Mouse (Mus musculus) embryo, embryonic 11.5 days (tissue): ENCODE data around the gene Grrp1.
A peak's percentile ranks its signal among the peaks of the same experiment; 100 is the strongest.
"Not testable (repeated sequence)": the region's sequence is repeated elsewhere in the genome, so short reads cannot be mapped to it uniquely, and the experiment has no call there.

Source experiments
- DNase-seq: peaks from one replicate; pipeline ENCODE4 v3.0.0-alpha.2; 2012; ENCODE audit warnings: low read depth, low spot score

Gene Grrp1

DNA sequence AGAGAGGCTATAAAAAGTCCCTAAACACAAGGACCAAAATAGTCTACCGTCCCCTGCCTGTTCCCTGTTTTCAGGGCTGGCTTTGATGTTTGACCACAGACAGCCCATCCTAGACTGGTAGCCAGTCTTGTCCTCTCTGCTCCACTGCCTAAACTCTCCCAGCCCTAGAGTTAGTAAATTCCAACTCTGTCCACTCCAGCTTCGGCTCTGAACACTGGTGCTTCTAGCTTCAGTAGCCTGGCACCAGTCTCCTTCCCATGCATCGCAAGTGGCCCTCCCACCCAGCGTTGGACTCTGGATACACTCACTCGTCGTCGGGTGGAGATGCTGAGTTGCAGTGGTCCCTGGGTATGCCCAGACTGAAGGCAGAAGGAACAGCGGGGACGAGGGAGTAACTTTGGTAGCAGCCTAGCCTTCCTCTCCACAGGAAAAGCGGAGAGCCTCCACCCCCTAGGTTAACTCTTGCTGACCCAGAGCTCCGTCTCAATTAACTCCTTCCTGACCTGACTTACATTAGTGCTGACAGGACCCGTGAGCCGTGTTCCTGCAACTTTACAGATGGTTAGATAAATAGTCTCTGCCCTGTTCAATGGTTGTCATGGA lies at the start of gene Grrp1:
TSS of gene Grrp1 (minus strand) at position 385 of the 603 bp plus-strand sequence.
- DNase-seq: no peak

DNA sequence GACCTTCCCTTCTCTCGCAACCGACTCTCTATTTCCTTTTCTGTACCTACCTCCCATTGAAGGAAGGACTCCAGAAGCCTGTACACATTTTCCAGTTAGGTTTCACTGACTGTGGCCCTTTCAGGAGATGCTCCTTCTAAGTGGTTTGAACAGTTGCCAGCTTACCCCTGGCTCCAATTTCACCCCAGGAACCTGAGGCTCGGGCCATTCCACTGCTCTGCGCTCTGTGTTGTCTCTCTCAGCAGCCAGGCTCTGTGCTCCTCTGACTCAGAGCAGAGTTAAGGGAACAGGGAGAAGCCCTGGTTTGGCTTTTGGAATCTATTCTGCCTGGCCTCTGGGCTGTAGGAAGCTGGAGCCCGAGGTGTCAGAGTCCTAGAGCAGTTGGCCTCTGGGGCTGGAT lies 48.2 kb upstream of the Grrp1 start:
- DNase-seq: no peak

DNA sequence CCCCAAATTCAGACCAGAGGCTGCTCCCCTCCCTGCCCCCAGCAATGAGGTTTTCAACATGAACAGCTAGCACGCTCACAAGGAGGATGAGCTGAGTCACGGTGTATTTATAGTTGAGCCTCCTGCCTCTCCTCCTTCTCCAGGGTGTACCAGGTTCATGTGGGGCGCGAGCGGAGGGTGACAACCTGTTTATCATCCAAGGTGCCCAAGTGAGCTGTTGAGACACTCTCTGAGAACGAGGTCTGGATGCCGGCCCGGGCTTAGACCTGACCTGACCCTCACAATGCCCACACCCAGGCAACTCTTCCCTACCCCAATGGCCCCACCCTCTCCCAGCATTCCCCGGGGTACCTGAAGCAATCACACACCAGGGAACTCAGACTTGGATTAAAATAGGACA lies 46.4 kb upstream of the Grrp1 start:
- no peak for DNase-seq

DNA sequence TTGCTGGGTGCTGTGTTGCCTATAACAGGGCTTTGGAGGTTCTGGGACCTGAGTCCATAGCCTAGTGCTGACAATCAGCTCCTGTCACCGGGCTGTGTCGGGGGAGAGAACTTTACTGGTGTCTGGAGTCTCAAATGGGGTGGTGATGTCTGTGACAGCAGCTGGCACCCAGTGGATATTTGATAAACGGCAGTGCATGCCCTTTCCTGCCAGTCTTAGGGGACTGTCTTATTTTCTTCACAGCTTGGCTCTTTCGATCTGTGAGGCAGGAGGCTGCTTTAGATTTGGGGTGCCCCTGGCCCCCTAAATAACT lies 45.5 kb upstream of the Grrp1 start:
- DNase-seq: no peak

DNA sequence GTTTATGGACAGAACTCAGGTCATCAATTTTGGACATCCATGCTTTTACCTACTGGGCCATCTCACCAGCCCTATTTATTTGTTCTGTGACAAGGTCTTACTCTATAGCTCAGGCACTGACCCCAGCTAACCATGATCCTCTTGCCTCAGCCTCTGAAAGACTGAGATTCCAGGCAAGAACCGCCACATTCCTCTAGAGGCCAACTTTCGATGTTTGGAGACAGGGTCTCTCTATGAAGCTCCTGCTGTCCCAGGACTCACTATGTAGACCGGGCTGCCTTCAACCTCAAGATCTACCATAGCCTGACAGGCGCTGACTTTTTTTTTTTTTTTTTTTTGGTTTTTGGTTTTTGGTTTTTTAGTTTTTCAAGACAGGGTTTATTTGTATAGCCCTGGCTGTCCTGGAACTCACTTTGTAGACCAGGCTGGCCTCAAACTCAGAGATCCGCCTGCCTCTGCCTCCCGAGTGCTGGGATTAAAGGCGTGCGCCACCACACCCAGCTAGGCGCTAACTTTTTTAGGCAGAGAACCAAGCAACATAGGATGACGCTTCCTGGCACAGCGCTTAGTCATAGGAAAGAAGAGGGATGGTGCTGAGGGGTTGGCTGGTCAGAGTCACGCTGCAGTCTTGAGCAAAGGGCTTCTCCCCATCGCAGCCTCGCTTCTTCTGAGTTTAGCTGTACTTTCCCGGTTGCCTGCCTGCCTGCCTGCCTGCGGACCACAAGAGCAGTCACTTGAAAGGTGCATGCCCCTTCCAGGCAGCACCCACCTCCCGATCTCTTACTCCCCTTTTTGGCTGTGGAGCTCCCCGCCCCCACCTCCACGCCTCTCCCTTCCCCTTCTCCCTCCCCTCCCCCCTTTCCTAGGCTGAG lies 45.0 kb upstream of the Grrp1 start:
- no peak for DNase-seq

DNA sequence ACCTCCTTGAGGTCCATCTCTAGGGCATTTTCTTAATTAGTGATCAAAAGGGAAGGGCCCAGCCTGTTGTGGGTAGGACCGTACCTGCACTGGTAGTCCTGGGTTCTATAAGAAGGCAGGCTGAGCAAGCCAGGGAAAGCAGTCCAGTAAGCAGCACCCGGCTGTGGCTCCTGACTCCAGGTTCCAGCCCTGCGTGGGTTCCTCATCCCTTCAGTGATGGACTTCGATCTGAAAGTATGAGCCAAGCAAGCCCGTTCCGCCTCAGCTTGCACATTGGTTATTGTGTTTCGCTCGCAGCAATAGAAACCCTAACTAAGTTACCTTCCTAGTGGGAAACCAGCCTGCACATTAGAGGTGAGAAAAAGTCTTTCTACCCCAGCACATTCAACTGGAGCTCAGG lies 43.5 kb upstream of the Grrp1 start:
- no peak for DNase-seq

DNA sequence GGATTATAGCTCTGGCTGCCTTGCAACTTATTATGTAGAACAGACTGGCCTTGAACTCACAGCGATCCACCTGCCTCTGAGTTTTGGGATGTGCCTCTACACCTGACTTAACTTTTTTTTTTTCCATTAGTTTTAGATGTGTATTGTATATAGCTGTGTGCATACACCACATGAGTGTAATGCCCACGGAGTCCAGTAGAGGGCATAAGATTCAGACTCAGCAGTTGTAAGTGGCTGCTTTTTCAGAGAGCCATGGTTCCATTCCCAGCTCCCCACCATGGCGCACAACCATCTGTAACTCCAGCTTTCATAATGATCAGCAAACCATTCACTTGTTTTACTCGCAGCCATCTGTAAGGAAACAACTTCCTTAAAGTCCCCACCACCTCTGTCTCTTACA lies 42.6 kb upstream of the Grrp1 start:
- no peak for DNase-seq

DNA sequence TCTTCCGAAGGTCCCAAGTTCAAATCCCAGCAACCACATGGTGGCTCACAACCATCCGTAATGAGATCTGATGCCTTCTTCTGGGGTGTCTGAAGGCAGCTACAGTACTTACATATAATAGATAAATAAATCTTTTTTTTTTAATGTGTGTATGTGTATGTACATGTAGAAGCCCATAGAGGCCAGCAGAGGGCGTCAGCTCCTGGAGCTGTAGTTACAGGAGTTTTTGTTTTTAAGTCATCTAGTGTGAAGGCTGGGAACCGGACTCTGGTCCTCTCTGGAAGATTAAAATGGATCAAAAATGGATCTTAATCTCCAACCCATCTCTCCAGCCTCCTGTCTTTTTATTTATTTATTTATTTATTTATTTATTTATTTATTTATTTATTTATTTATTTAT lies 42.2 kb upstream of the Grrp1 start:
- not testable (repeated sequence) for DNase-seq

DNA sequence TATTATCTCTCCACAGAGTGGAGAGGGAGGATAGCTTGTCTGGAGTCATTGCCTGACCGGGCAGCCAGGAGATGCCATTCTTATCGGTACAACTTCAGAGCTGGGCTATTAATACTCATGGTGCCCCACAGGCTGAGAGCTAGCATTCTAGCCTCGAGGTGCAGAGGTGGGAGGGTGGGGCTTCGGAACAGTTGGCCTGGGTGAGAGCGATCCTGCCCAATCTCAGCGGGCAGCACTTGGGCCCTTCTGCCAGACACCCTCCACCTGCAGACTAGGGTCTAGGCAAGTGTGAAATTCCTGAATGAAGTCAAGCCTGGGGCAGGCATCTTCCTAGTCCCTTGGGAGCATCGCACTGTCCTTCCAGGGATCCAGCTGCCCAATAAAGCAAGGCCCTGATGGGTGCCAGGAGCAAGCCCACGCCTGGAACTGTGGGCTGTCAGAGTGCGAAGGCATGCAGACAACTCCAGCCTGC lies 39.8 kb upstream of the Grrp1 start:
- DNase-seq: no peak

DNA sequence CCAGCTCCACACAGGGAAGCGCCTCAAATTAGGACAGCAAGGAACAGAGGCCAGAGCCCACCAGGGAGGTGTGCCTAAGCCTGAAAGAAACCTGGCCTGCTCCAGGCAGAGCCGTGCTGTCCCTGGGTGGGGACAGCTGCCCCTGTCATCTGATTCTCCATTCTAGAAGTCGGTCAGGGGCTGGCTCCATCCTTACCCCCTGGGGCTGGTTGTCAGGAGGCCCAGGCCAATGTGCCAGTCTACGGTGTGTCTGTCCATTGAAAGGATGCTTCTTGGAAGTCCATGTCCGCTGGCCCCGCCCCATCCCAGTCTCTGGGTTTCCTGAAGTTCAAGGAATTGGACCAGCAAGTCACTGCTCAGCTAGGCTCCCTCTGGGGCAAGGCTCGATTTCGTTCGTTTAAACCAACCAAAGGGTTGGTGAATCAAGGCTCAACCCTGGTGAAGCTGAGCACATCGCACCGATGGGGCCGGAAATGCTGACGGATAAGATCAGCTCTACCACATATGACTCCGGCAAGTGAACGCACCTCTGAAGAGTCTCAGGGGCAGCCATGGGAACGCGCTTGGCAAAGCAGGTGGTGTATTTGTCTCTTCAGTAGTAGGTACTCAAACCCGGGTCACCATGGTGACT lies 39.3 kb upstream of the Grrp1 start:
- no peak for DNase-seq

DNA sequence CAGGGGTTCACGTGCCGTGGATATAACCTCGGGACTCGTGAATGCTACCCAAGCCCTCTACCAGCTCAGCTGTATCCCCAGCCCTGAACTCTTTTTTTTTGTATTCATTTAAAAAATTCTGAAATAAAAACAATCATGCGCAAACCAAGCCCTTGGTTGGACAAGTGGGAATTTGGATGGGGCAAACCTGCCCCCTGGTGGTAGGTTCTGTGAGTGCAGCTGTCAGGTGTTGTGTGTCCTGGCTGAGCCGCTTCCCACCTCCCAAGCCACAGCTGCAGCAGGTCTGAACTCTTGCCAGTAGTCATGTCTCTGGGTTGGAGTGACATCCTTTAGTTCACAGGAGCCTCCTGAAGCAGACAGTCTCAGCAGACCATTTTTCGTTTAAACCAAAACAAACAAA lies 38.2 kb upstream of the Grrp1 start:
- DNase-seq: peak; percentile 71

DNA sequence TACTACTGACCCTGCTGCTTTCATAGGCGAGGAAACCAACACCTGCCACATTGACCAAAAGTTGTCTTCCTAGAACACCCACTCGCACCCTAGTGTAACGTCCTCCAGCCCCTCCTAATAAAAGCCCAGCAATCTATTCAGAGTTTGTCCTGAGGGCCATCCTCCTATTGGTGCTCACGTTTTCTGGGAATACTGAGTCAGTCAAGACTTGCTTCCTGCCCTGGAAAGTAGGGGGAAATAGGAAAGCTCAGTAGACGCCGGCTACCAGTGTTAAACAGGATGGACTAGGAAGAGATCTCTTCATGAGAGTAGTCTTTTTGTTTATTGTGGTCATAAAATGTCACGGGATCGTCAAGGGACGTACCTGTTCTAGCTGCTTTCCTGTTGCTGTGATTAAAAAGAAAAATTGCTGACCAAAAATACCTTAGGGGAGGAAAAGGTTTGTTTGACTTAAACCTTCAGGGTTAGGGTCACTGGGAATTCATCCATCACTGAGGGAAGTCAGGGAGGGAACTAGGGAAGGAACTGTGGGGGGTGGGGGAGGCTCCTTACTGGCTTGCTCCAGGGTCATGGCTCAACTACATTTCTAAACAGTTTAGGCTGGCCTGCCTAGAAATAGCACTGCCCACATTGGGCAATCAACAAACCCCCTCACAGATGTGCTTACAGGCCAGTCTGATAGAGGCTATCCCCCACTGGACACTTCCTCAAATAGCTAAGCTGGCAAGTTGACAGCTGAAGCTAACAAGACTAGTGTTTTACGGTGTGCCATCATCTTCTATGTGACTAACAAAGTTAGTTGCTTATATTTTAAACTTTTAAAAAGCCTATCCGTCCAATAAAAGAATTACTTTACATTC lies 34.7 kb upstream of the Grrp1 start:
- no peak for DNase-seq

DNA sequence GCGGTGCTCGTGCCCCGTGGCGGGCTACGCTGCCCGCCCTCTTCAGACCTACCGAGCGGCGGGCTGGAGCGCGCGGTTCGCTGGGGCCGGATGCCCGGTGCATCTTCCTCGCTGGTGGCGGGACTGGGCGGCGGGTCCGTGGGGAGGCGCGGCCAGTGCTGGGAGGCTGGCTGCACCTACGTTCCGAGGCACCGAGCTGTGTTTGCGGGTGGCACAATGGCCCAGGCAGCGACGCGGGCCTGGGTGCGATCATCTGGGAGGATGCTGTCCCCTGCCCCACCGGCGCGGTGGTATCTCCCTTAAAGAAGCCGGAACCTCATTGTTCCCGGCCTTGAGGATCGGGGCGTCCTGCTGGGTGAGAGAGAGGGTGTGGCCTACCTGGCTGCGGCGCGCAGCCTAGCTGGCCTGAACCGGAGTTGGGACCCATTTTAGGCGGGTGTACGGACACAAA lies 33.7 kb upstream of the Grrp1 start, which contains the start of gene Pdik1l:
TSS of gene Pdik1l (minus strand) at position 321 of the 451 bp plus-strand sequence.
- peak; percentile 77 for DNase-seq

DNA sequence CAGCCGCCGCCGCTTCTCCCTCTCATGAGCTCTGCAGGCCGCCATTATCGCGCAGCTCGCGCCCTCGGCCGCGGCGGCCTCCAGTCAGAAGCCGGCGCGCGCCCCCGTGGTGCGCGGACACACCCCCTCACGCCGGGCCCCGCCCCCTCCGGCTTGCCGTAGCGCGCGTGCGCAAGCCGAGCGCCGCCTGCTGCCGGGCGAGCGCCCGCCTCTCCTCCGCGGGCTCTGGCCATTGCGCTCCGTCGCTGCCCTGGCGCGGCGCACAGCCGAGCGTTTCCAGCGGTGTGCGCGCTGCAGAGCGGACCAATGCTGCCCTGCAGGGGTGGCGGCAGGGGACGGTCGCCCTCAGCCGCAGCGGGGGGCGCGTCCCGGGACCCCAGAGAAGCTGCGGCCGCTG lies 33.3 kb upstream of the Grrp1 start:
- peak; percentile 88 for DNase-seq

DNA sequence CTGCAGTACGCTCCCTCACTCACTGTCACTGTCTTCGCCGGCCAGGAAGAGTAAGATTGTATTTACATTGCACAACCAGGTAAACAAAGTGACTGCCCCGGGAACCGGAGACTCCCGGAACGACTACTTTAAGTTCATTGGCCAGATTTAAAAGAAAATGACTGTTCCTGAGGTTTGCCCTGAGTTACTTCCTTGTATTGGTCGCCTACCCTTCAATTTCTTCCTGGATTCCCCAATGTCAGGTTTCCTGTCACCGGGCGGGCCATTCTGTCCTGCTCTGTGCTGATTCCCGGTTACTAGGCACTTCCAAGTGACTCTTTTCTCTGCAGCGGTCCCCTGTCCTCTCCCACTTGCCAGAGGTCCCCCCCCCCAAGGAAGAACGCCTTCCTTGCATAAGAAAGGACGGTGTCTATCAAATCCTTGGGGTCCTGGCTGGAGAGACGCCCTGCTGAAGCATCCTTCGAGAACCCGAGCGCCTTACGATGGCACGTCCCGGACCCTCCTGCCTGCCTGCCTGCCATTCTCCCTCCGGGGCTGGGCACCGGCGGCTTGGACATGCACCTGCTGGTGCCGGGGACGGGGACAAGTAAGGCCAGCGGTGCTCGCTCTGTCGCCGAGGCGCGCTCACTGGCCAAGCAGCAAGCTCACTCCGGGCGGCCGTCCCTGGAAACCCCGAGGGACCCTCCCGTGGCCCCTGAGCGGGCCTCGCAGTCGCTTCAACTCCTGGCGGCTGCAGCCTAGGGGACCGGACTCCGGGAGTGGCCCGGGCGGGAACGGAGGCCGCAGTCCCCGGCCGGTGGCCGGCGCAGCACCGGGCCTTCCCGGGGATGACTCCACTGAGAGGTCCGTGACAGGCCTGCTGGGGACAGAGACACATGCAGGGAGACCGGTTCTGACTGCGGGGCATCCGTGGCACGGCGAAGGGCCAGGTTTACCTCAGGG lies 32.6 kb upstream of the Grrp1 start:
- no peak for DNase-seq

DNA sequence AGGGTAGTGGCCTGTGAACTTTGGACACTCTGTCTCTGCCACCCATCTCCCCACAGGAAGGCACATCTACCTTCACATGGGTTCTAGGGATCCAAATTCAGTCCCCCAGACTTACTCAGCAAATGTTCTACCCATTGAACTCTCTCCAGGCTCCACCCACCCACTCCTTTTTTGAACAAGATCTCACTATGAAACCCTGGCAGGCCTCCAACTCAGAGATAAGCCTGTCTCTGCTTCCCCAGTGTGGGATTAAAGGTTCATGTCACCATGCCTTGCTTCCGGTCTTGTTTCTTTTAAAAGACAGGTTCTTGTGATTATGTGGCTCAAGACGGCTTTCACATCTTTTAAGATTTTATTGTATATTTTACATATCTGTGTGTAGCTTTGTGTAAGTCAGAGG lies 31.0 kb upstream of the Grrp1 start:
- no peak for DNase-seq

DNA sequence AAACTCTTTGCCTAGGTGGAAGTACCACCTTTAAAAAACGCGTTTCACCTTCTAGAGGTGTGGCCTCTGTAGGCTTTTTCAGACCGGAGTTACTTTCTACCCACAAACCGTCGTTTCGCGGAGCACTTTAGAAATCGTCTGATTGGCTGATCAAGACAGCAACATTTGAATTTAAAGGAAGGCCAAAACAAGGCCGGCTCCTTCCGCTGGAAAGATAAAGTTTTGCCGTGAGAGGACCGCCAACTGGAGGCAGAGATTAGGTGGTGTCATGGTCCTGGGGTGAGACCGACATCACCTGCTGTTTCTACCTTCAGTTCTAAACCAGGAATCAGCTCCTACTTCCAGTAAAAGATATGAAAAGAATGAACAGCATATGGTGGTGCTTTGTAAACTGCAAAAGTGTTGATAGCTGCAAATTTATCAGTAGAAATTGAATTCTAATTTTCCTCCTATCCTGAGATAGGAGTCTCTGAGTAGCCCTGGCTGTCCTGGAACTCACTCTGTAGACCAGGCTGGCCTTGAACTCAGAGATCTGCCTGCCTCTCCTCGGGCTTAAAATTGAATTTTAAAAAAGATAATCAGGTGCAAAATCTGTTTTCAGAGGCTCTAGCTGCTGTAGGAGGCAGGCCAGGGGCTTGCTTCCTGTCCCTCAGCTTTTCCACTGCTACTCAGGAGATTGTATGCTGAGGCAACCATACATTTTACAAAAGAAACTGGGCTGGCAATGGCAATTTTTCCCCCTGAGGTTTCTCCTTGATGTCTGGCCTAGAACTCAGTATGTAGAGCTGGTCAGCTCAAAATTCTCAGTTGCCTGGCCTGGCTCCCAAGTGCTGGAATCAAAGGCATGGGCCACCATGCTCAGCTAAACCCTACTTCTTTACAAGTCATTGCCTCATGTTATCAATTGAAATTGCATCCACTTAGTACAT lies 19.8 kb upstream of the Grrp1 start:
- no peak for DNase-seq

DNA sequence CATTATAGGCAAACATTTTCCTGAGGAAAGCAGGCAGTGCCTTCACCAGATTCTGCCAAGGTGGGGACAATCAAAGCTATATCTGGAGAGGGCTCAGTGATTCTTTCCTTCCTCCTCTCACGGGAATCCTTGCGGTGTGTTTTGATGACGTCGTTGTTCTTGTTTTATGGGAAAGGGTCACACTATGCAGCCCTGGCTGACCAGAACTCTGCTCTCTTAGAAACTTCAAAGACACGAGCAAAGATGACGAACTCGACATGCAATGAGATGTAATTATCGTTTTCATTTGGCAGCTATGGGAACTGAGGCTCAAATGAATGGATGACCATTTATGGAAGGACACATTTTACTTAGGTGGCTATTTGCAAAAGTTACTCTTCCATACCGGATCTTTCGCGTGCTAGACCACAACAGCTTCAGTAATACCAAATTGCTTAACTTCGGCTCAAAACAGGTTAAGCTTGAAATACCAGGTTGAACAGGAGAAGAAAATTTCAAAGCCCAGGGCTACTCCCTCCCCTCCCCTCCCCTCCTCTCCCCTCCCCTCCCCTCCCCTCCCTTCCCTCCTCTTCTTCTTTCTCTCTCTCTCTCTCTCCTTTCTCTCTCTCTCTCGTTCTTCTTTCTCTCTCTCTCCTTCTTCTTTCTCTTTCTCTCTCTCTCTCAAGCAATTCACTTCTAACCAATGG lies 19.0 kb upstream of the Grrp1 start:
- no peak for DNase-seq

DNA sequence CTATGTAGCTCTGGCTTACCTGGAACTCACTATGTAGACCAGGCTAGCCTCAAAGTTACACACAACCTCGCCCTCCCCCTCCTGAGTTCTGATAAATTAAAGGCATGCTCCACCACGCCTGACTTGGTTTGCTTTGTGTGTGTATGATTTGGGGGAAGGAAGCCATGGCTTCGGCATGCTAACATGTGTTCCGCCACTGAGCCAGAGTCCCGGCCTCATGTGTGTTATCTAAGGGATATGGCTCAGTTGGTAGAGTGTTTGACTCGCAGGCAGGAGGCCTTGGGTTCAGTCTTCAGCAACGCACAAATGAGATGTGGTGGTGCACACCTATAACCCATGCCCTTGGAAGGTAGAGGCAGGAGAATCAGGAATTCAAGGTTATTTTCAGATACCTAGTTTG lies 18.1 kb upstream of the Grrp1 start:
- no peak for DNase-seq
